Mouse (Mus musculus) heart, embryonic 13.5 days (tissue): ENCODE measurements around the gene Tspan5. TPM values are rescaled to one million over a fixed set of nuclear protein-coding genes. Genes with fewer than 3 reads are reported as not detected.
A peak's percentile ranks its signal among the peaks of the same experiment; 100 is the strongest.

Experiments
- ATAC-seq: fragments of 200-750 bp; cut with Nextera tagmentation; 2 replicates; pipeline ENCODE4 v1.8.0; 2017; ENCODE audit warnings: moderate TSS enrichment; ENCODE audit not compliant: insufficient number of reproducible peaks, low FRiP score, low TSS enrichment; ENCODE audit errors: extremely low read depth
- H3K27ac ChIP-seq: fragments of 300-500 bp; sonication (generic); replicated peaks from 2 replicates; pipeline ENCODE4 v1.5.1; 2015; ENCODE audit warnings: moderate library complexity, mild to moderate bottlenecking, inconsistent platforms
- H3K27me3 ChIP-seq: fragments of 300-500 bp; sonication (generic); replicated peaks from 2 replicates; pipeline ENCODE4 v1.6.1; 2015; ENCODE audit warnings: mild to moderate bottlenecking, inconsistent platforms
- H3K36me3 ChIP-seq: fragments of 300-500 bp; sonication (generic); 2 replicates; pipeline ENCODE4 v1.6.1; 2015; ENCODE audit warnings: mild to moderate bottlenecking, inconsistent platforms
- H3K4me1 ChIP-seq: fragments of 300-500 bp; sonication (generic); 2 replicates; pipeline ENCODE4 v1.6.1; 2015; ENCODE audit warnings: inconsistent platforms
- H3K4me2 ChIP-seq: fragments of 300-500 bp; sonication (generic); 2 replicates; pipeline ENCODE4 v1.6.1; 2015; ENCODE audit warnings: inconsistent platforms, mild to moderate bottlenecking, moderate library complexity
- H3K4me3 ChIP-seq: fragments of 300-500 bp; sonication (generic); 2 replicates; pipeline ENCODE4 v1.5.1; 2015; ENCODE audit warnings: moderate library complexity, mild to moderate bottlenecking, inconsistent platforms
- H3K9ac ChIP-seq: fragments of 300-500 bp; sonication (generic); 2 replicates; pipeline ENCODE4 v1.6.1; 2015; ENCODE audit warnings: inconsistent platforms, mild to moderate bottlenecking, moderate library complexity
- H3K9me3 ChIP-seq: fragments of 300-500 bp; sonication (generic); 2 replicates; pipeline ENCODE4 v1.6.1; 2016; ENCODE audit warnings: inconsistent platforms
- WGBS: fragments of 180-500 bp; shearing (Covaris S2); methylation state at CpG from one replicate; pipeline ENCODE4 v1.1.7; 2015; ENCODE audit warnings: mixed read lengths; 5-methylcytosine and 5-hydroxymethylcytosine counted together
- polyA plus RNA-seq: library from polyadenylated mRNA; unstranded; fragments of >200 nt; fragmentation: Nextera tagmentation; extraction: Ambion mirVana; gene quantifications from 2 replicates; pipeline ENCODE4 v1.2.1, GENCODE M21; 2015

The Tspan5 gene
- polyA plus RNA-seq, 1 experiment from 2014 or later, result 16.2 TPM

- no peak for ATAC-seq
- H3K27ac ChIP-seq, result no peak overlapping the region
- H3K36me3 ChIP-seq, result no peaks in the 10 kb centered on the region
- WGBS, result 62% methylated on average over 5 of the region's 5 CpGs
- H3K4me1 ChIP-seq, result peaks cover 45% of the 10 kb centered on the region
- no peaks in the 10 kb centered on the region for H3K27me3 ChIP-seq
- H3K9ac ChIP-seq, result no peak overlapping the region
- H3K9me3 ChIP-seq, result no peaks in the 10 kb centered on the region
- H3K4me2 ChIP-seq, result no peak overlapping the region
- H3K4me3 ChIP-seq, result no peak overlapping the region
Measured at GRCm38 (mm10) chr3:138814457-138814856, 72.5 kb downstream of the Tspan5 start.

- Histone ChIP-seq H3K27ac (no peak overlapping the region), H3K9me3 (no peaks in the 10 kb centered on the region), H3K4me2 (no peak overlapping the region), H3K9ac (no peak overlapping the region), H3K4me3 (no peak overlapping the region), H3K4me1 (peaks cover 38% of the 10 kb centered on the region), H3K27me3 (no peaks in the 10 kb centered on the region), H3K36me3 (no peaks in the 10 kb centered on the region)
- no peak for ATAC-seq
- WGBS, result 81% methylated on average over 7 of the region's 7 CpGs
Measured at GRCm38 (mm10) chr3:138815127-138815837, 73.3 kb downstream of the Tspan5 start.

- Histone ChIP-seq H3K36me3 (no peaks in the 10 kb centered on the region), H3K27me3 (no peaks in the 10 kb centered on the region), H3K27ac (no peak overlapping the region), H3K4me2 (no peak overlapping the region), H3K9ac (no peak overlapping the region), H3K4me1 (peaks cover 38% of the 10 kb centered on the region), H3K4me3 (no peak overlapping the region), H3K9me3 (no peaks in the 10 kb centered on the region)
- ATAC-seq, result no peak
- 30% methylated on average over 5 of the region's 5 CpGs for WGBS
Measured at GRCm38 (mm10) chr3:138816888-138817656, 75.1 kb downstream of the Tspan5 start.

- Histone ChIP-seq H3K4me2 (no peak overlapping the region), H3K9ac (no peak overlapping the region), H3K4me3 (no peak overlapping the region), H3K36me3 (no peaks in the 10 kb centered on the region), H3K9me3 (no peaks in the 10 kb centered on the region), H3K27me3 (no peaks in the 10 kb centered on the region), H3K4me1 (peaks cover 31% of the 10 kb centered on the region), H3K27ac (no peak overlapping the region)
- 82% methylated on average over 6 of the region's 6 CpGs for WGBS
- no peak for ATAC-seq
Measured at GRCm38 (mm10) chr3:138819862-138820261, 77.9 kb downstream of the Tspan5 start.

- Histone ChIP-seq H3K9ac (no peak overlapping the region), H3K27me3 (no peaks in the 10 kb centered on the region), H3K4me1 (peaks cover 31% of the 10 kb centered on the region), H3K4me3 (no peak overlapping the region), H3K27ac (no peak overlapping the region), H3K36me3 (no peaks in the 10 kb centered on the region), H3K4me2 (no peak overlapping the region), H3K9me3 (no peaks in the 10 kb centered on the region)
- no peak for ATAC-seq
- WGBS, result 62% methylated on average over 5 of the region's 5 CpGs
Measured at GRCm38 (mm10) chr3:138820296-138820695, 78.3 kb downstream of the Tspan5 start.

- no peak overlapping the region for H3K4me2 ChIP-seq
- H3K4me1 ChIP-seq, result peaks cover 28% of the 10 kb centered on the region
- no peaks in the 10 kb centered on the region for H3K27me3 ChIP-seq
- H3K27ac ChIP-seq, result no peak overlapping the region
- peak overlapping the region; percentile 16; the same call in 1 of the 2 replicates for H3K9ac ChIP-seq
- no peaks in the 10 kb centered on the region for H3K9me3 ChIP-seq
- no peaks in the 10 kb centered on the region for H3K36me3 ChIP-seq
- ATAC-seq, result no peak
- WGBS, result 36% methylated on average over 5 of the region's 5 CpGs
- H3K4me3 ChIP-seq, result no peak overlapping the region
Measured at GRCm38 (mm10) chr3:138821886-138822445, 80.0 kb downstream of the Tspan5 start.

- no peaks in the 10 kb centered on the region for H3K27me3 ChIP-seq
- no peak overlapping the region for H3K27ac ChIP-seq
- no peak overlapping the region for H3K4me2 ChIP-seq
- H3K36me3 ChIP-seq, result no peaks in the 10 kb centered on the region
- H3K4me3 ChIP-seq, result no peak overlapping the region
- 87% methylated on average over 9 of the region's 9 CpGs for WGBS
- ATAC-seq, result no peak
- H3K9ac ChIP-seq, result no peak overlapping the region
- no peaks in the 10 kb centered on the region for H3K9me3 ChIP-seq
- H3K4me1 ChIP-seq, result peaks cover 20% of the 10 kb centered on the region
Measured at GRCm38 (mm10) chr3:138823857-138824256, 81.9 kb downstream of the Tspan5 start.

- Histone ChIP-seq H3K36me3 (no peaks in the 10 kb centered on the region), H3K4me2 (no peak overlapping the region), H3K4me3 (no peak overlapping the region), H3K27ac (no peak overlapping the region), H3K9ac (no peak overlapping the region), H3K9me3 (no peaks in the 10 kb centered on the region), H3K27me3 (no peaks in the 10 kb centered on the region), H3K4me1 (peaks cover 20% of the 10 kb centered on the region)
- ATAC-seq, result no peak
- 42% methylated on average over 6 of the region's 6 CpGs for WGBS
Measured at GRCm38 (mm10) chr3:138825296-138825695, 83.3 kb downstream of the Tspan5 start.

GRCm38 (mm10) chr3:138826243-138826800 lies 84.3 kb downstream of the Tspan5 start:
- ATAC-seq, result no peak

GRCm38 (mm10) chr3:138832827-138833517 lies 91.0 kb downstream of the Tspan5 start:
- ATAC-seq, result no peak
- Histone ChIP-seq H3K27me3 (no peaks in the 10 kb centered on the region), H3K4me1 (0 out of 2 replicates have a peak, but pooled peaks cover 5% of the 10 kb centered on the region), H3K9me3 (no peaks in the 10 kb centered on the region), H3K4me2 (no peak overlapping the region), H3K36me3 (no peaks in the 10 kb centered on the region), H3K27ac (no peak overlapping the region), H3K9ac (no peak overlapping the region), H3K4me3 (no peak overlapping the region)
- 78% methylated on average over 9 of the region's 9 CpGs for WGBS

More at GRCm38 (mm10) chr3:138826243-138826800, 84.3 kb downstream of the Tspan5 start:
- Histone ChIP-seq H3K4me3 (no peak overlapping the region), H3K9ac (no peak overlapping the region), H3K4me2 (no peak overlapping the region), H3K36me3 (no peaks in the 10 kb centered on the region), H3K27me3 (no peaks in the 10 kb centered on the region), H3K4me1 (peaks cover 20% of the 10 kb centered on the region), H3K9me3 (no peaks in the 10 kb centered on the region), H3K27ac (no peak overlapping the region)
- WGBS, result 79% methylated on average over 8 of the region's 8 CpGs

GRCm38 (mm10) chr3:138834174-138834573 lies 92.2 kb downstream of the Tspan5 start:
- Histone ChIP-seq H3K36me3 (no peaks in the 10 kb centered on the region), H3K4me3 (no peak overlapping the region), H3K27me3 (no peaks in the 10 kb centered on the region), H3K4me1 (0 out of 2 replicates have a peak, but pooled peaks cover 5% of the 10 kb centered on the region), H3K9ac (no peak overlapping the region), H3K9me3 (no peaks in the 10 kb centered on the region), H3K27ac (no peak overlapping the region), H3K4me2 (no peak overlapping the region)
- WGBS, result 77% methylated on average over 11 of the region's 11 CpGs
- no peak for ATAC-seq
